Mouse (Mus musculus) T-cell, adult 2 months (primary cell): ENCODE data around the gene Cdc6.
"Not testable (repeated sequence)": the region's sequence is repeated elsewhere in the genome, so short reads cannot be mapped to it uniquely, and the experiment has no call there.

Experiments
- DNase-seq: peaks from one replicate; pipeline ENCODE4 v3.0.0; 2022; ENCODE audit warnings: low spot score

Cdc6 gene

GRCm38 (mm10) chr11:98931513-98932292, 24.1 kb downstream of the Cdc6 start:
- no peak for DNase-seq

GRCm38 (mm10) chr11:98932293-98933091, 24.9 kb downstream of the Cdc6 start:
- DNase-seq, result peak; percentile 42

DNA sequence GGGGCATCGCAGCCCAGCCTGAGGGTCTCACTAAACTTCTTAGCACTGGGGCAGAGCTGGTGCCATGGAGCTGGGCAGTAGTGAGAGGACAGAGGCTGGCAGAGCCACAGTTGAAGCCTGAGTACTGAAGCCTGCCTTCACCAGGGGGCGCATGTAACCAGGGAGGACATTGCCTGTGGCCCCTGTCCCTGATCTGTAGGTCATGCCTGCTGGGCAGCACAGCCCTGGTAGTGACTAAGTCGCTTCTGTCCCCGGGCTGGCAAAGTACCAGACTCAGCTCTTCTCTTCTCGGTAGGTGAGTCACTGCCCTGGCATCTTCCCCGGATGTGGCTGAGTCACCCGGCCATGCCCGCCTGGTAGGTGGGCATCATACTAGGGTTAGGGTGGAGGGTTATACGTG, 25.6 kb downstream of the Cdc6 start:
- DNase-seq, result peak; percentile 59

DNA sequence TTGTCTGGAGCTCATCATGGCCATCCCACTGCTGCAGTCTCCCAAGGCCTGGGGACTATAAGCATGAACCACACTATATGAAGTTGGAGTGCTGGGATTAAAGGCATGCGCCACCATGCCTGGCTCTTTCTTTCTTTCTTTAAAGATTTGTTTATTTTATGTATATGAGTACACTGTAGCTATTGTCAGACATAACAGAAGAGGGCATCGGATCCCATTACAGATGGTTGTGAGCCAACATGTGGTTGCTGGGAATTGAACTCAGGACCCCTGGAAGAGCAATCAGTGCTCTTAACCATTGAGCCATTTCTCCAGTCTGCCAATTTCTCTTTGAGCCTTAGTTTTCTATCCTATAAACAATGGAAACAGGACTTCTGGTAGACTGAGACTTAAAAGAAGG, 26.2 kb downstream of the Cdc6 start:
- DNase-seq, result not testable (repeated sequence)

GRCm38 (mm10) chr11:98934367-98934766, 26.8 kb downstream of the Cdc6 start:
- DNase-seq, result no peak

- no peak for DNase-seq
These were observed 27.5 kb downstream of the Cdc6 start for GRCm38 (mm10) chr11:98935123-98935522.

GRCm38 (mm10) chr11:98936170-98936569, 28.6 kb downstream of the Cdc6 start:
- no peak for DNase-seq

DNA sequence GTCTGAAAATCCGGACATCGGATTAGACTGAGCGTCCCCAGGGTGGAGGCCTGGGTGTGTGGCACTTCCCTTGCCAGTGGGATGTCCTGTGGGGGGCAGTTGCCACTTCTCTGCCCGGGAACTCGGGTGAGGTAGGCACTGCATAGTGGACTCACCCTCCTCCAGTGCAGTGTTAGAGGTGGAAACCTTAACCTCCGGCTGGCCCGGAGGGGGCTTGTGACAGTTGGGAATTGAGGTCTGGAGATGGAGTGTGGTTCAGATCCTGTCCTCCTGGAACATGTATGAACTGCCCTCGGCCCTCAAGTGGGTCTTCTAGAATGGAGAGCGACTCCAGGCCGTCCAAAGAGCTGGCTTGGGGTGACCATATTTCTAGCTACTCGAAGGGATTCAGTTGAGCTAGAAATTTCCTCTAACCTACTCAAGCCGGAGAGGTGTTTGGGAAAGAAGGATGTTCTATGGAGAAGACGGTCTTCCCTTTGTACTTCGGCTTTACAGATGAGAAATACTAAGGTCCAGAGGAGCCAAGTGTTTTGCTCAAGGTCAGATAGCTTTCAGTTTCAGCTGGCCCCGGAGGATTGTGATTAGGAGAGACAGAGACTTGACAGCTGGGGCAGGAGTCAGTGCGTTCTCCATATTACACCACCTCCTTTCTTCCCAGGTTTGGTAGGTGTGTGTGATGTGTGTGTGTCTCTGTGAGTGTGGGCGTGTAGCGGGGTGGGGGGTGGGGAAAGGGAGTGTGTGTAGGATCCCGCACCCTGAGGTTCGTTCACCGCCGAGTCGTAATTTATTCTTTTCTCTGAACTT, 29.2 kb downstream of the Cdc6 start:
- no peak for DNase-seq

GRCm38 (mm10) chr11:98937410-98937913, 29.9 kb downstream of the Cdc6 start:
- peak; percentile 88 for DNase-seq

DNA sequence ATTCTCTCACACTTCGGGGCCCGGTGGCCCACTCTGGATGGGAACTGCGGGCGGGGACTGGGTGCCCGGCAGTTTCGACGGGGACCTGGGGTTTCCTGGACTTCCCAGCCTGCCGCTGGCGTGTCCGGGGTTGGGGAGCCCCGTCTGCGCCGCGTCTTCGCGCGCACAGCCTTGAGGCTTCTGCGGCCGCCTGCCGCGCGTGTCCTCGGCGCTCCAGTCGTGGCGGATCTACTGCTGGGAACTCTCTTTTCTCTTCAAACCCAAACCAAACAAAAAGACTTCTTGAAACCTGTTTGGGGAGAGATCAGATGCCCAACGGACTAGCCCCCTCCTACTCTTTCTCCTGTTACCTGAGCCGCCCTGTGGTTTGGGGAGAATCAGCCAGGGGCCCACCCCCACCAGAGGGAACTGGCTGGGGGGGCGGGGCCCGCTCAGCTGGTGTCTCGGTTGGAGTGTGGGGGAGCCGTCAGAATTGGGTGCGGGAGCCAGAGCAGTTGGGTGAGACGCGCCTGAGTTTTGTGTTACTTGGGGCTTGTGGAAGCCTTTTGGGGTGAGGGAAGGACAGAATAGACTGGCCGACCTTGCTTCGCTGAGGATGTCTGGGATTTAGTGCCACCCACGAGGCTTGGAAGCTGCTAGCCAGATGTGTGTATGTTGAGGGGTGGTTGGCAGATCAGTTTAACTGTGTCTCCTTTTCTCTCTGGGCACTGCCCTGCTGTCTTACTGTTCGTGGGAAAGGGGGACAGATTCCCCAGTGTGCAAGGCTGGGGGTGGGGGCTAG, 30.5 kb downstream of the Cdc6 start:
- peak; percentile 61 for DNase-seq

- no peak for DNase-seq
These were observed 31.1 kb downstream of the Cdc6 start for GRCm38 (mm10) chr11:98938701-98939083.

DNA sequence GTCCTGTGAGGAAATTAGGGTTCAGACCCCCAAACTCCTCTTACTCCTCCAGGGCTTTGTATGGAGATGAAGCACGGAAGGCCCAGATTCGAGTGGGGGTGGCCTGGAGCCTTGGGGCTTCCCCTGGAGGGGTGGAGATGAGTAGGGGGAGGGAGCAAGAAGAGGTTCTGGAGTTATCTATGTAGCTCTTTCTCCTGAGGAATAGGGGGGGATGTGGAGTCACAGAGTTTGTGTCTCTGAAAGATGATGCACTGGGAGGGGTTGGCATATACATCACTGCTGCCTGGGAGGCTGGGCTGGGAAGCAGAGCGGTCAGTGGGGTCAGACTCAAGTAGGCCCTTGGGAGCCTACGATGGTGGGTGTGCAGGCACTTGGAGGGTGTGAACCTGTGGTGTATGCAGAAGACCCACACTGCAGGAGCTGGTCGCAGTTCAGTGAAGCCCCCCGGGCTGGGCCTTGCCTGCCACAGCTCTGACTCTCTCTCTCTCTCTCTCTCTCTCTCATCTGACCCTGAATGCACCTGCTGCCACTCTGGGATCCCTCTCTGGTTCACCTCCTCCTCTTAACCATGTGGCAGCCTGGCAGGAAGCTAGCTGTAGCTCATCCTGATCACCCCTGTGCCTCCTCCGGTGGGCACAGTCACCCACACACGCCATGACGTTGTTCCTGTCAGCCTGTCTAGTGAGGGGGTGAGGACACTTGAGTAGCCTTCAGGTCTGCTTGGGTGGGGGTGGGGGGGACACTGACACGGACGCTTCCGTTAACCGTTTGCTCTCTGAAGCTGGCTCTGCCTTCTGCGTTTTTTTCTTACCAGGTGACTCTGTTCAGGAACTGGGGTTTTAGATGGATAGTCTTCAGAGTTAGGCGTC, 31.7 kb downstream of the Cdc6 start:
- peak; percentile 82 for DNase-seq

GRCm38 (mm10) chr11:98939953-98940641, 32.5 kb downstream of the Cdc6 start:
- peak; percentile 18 for DNase-seq

DNA sequence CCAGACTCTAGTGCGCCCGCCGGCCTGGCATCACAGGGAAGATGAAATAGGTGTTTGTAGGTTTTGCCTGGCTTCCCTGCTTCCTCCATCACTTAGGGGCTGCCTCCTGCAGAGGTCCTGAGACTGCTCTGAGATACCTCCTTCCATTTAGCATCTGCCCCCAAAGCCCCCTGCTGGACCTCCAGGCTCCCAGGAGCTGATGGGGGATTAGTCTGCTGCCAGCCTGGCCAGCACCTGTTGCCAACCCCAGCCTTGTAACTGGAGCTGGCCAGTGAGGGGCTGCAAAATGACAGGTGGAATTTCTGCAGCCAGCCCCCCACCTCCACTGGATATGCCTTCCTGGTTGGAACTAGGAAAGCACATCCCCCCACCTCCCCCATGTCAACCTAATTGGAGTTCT, 33.2 kb downstream of the Cdc6 start:
- no peak for DNase-seq

GRCm38 (mm10) chr11:98941341-98941825, 33.8 kb downstream of the Cdc6 start:
- no peak for DNase-seq

DNA sequence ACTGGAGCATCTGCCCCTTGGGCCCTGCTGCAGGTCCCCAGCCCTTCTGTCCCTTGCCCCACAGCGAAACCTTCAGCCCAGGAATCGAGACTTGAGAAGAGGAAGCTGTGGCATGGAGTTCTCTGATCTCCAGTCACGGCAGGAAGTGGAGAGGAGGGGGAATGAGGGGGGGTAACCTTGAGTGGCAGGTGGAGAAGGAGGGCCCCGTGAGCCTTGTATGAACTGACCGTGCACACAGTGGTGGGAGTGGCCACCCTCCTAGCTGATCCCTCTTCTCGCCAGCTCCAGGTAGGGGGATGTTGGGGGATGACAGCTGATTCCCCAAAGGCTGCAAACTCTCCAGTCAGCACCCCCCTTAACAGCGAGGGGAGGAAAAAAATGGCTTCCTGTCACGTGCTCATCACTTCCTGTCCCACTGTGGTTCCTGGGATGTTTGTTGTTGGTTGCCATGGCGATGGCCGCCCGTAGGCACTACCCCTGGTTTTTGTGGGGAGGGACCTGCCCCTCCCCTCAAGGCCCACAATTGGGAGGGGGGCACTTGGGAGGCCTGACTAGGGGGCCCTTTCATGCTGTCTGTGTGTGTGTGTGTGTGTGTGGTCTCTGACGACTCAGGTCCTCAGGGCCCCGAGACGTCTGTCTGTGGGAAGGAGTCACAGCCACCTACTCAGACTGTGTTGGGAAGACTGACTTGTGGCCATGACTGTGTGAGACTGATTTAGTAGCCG, 34.4 kb downstream of the Cdc6 start:
- DNase-seq, result peak; percentile 98

GRCm38 (mm10) chr11:98942555-98942922, 34.9 kb downstream of the Cdc6 start:
- no peak for DNase-seq

DNA sequence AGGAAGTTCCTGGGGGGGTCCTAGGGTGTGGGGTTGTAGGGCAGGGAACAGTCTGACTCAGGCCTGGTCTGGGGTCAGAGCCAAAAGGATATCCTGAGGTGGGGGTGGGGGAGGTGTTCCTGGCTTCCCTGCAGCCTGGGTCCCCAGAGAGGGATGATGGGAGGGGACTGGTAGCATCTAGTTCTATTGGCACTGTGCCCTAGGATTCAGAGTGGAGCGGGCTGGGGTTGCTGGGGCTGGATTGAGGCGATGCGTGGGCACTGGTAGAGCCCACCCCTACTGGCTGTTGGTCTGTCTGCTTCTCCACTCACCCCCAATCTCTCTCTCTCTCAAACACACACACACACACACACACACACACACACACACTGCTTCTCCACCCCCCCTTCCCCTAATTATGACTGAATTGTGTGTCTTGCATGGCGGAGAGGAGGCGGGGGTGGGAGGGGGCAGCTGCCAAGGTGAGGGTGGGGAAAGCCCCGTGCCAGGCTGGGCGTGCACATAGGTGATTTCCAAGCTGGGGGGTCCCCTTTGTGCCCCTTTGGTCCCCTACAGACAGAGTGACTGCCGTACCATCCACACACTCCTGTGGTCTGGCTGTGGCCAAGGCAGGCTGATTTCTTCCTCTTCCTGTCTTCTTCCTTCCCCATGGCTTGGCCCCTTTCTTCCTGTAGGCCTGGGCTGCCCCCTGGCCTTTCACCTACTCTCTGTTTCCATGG, 35.5 kb downstream of the Cdc6 start:
- peak; percentile 84 for DNase-seq
